8 mouse cellular contexts compared by ENCODE assay signal in the genomic region with DNA sequence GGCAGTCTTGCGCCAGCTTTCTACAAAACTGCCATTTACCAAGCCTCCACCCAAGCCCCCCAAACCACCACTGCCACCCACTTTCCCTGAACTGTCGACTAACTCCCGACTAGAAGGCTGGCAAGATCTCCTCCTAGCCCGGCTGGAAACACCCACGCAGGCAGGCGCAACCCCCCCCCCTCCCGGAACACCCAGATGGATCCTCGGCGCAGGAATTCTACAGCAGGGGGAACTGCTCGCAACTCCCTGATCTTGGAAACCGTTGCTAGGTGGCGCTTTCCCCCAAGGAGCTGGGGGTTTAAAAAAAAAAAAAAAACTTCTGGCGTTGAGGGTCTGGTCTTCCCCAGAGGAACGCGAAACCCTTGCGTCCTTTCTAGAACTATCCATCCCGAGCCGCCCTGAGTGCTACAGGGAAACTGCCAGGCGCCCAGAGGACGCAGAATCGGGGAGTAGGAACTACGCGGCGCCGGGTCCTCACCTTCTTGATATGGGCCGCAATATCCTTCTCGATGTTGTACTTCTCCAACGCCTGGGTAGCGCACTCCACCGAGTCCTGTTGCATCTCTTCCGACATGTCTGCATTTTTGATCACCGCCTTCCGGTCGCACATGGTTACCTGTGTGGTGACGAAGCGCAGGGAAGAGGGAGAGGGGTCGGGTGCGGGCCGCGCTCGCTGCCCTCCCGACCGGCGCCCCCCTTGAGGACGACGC. TPM values are rescaled to one million over a fixed set of nuclear protein-coding genes. Genes with fewer than 3 reads are reported as not detected.
DNase-seq lines count a peak whose midpoint lies in the region; ATAC-seq and TF ChIP-seq lines count a peak whose summit lies in the region.

No protein-coding gene starts in this region.

- DNase-seq in R1 (ENCODE audit: low read depth, low spot score) = peak; percentile 87
- peak; percentile 62 for DNase-seq in cerebellum, adult 11-12 months
- peak; percentile 93 for DNase-seq in forebrain, embryonic 14.5 days (ENCODE audit: low spot score)
- DNase-seq in heart, postnatal 14 days = peak; percentile 63 to 65
- DNase-seq in kidney, postnatal 4 days = peak; percentile 77 to 84
- DNase-seq in lung, adult 2 months = peak; percentile 72
- DNase-seq in ovary, postnatal 10 days (ENCODE audit: low spot score) = peak; percentile 34
- no peak for DNase-seq in B cell, adult 2 months

- intact Hi-C loops in heart, postnatal 14 days (cut with DNase I) = loop anchor here (2.0 kb wide), 3 partner anchors 19 to 41 kb away; a partner anchor contains a TSS

- H3K4me2 ChIP-seq in forebrain, embryonic 14.5 days (ENCODE audit: low read length) = peak overlapping the region; percentile 59

- H3K9me3 ChIP-seq in forebrain, embryonic 14.5 days (replicated peaks; ENCODE audit: control insufficient read depth, low read length) = no peaks in the 10 kb centered on the region

- peaks cover 39% of the 10 kb centered on the region for H3K36me3 ChIP-seq in forebrain, embryonic 14.5 days (ENCODE audit: control insufficient read depth, insufficient read depth, low read length)

- H3K27me3 ChIP-seq in forebrain, embryonic 14.5 days (replicated peaks; ENCODE audit: control insufficient read depth, insufficient read depth, low read length) = no peaks in the 10 kb centered on the region

- TF ChIP-seq CTCF in lung, adult 2 months (IDR thresholded peaks at IDR 0.05; ENCODE audit: insufficient read depth, low read length) = no peak

- H3K27ac ChIP-seq in forebrain, embryonic 14.5 days (ENCODE audit: low read depth, low read length) = peak overlapping the region; percentile 94

- peaks cover 18% of the 10 kb centered on the region for H3K4me1 ChIP-seq in forebrain, embryonic 14.5 days (ENCODE audit: control insufficient read depth, insufficient read depth, low read length)
- peaks cover 13% of the 10 kb centered on the region for H3K4me1 ChIP-seq in lung, adult 2 months (ENCODE audit: control insufficient read depth, insufficient read depth, low read length)

- ATAC-seq in forebrain, embryonic 14.5 days = peak; percentile 15

- TF ChIP-seq POLR2A in lung, adult 2 months (IDR thresholded peaks at IDR 0.05; ENCODE audit: borderline replicate concordance, extremely low read depth, low read depth, low read length) = no peak

- H3K9ac ChIP-seq in forebrain, embryonic 14.5 days (ENCODE audit: low read length) = peak overlapping the region; percentile 89

- peak overlapping the region; percentile 87 for H3K4me3 ChIP-seq in forebrain, embryonic 14.5 days (ENCODE audit: low read depth, low read length)
- peak overlapping the region; percentile 95 for H3K4me3 ChIP-seq in lung, adult 2 months (replicated peaks; ENCODE audit: extremely low read depth, low read depth, low read length)

- under 1% methylated on average over 46 of the region's 46 CpGs for WGBS in forebrain, embryonic 14.5 days
- WGBS in lung, adult 2 months = under 1% methylated on average over 46 of the region's 46 CpGs

RNA-seq across cellular contexts. Expression of a gene that starts 0.6 kb away (rescaled TPM):
- polyA plus RNA-seq in forebrain, embryonic 14.5 days (2014; fragmentation: Nextera tagmentation; extraction: Ambion mirVana) = 1,615 and 1,740 TPM in 2 replicates
- 100 to 1,000 TPM; 135 to 185 TPM for total RNA-seq in heart, postnatal 14 days (2021)
- polyA plus RNA-seq in lung, adult 2 months (2012; rRNA removed) = 314 and 332 TPM in 2 replicates

RNA-seq across cellular contexts. Expression of a gene that starts 20.7 kb away (rescaled TPM):
- polyA plus RNA-seq in forebrain, embryonic 14.5 days (2014; fragmentation: Nextera tagmentation; extraction: Ambion mirVana) = 55.1 and 60.9 TPM in 2 replicates
- 100 to 1,000 TPM; 143 to 157 TPM for total RNA-seq in heart, postnatal 14 days (2021)
- polyA plus RNA-seq in lung, adult 2 months (2012; rRNA removed) = 7.7 and 11.5 TPM in 2 replicates

RNA-seq across cellular contexts. Expression of a gene that starts 26.8 kb away (rescaled TPM):
- polyA plus RNA-seq in forebrain, embryonic 14.5 days (2014; fragmentation: Nextera tagmentation; extraction: Ambion mirVana) = 165 and 169 TPM in 2 replicates
- 10 to 100 TPM; 26.3 to 26.9 TPM for total RNA-seq in heart, postnatal 14 days (2021)
- polyA plus RNA-seq in lung, adult 2 months (2012; rRNA removed) = 46.0 and 49.0 TPM in 2 replicates

RNA-seq across cellular contexts. Expression of a gene that starts 27.5 kb away (rescaled TPM):
- polyA plus RNA-seq in forebrain, embryonic 14.5 days (2014; fragmentation: Nextera tagmentation; extraction: Ambion mirVana) = 64.3 and 75.2 TPM in 2 replicates
- 100 to 1,000 TPM; 389 to 391 TPM for total RNA-seq in heart, postnatal 14 days (2021)
- polyA plus RNA-seq in lung, adult 2 months (2012; rRNA removed) = 133 and 160 TPM in 2 replicates

RNA-seq across cellular contexts. Expression of a gene that starts 40.8 kb away (rescaled TPM):
- 30.1 and 32.9 TPM in 2 replicates for polyA plus RNA-seq in forebrain, embryonic 14.5 days (2014; fragmentation: Nextera tagmentation; extraction: Ambion mirVana)
- 10 to 100 TPM; 16.0 to 17.0 TPM for total RNA-seq in heart, postnatal 14 days (2021)
- 11.3 and 12.0 TPM in 2 replicates for polyA plus RNA-seq in lung, adult 2 months (2012; rRNA removed)

Comparison
In these comparisons a context has a peak if more than half of its experiments do, and no peak if none do; other contexts are left out.
1. DNase-seq: peak in R1 (single experiment), cerebellum, adult 11-12 months (single experiment), forebrain, embryonic 14.5 days (single experiment), heart, postnatal 14 days (2 of 2), kidney, postnatal 4 days (2 of 2), lung, adult 2 months (single experiment) and ovary, postnatal 10 days (single experiment); none in B cell, adult 2 months (0 of 2).